Mouse (Mus musculus) kidney, adult 2 months (tissue): Measurements from ENCODE around the gene Pllp. TPM values are rescaled to one million over a fixed set of nuclear protein-coding genes. Genes with fewer than 3 reads are reported as not detected.

Source experiments
- DNase-seq: peaks from one replicate; pipeline ENCODE4 v3.0.0; 2021
- H3K27ac ChIP-seq: fragments of 200-500 bp; 2 replicates; pipeline ENCODE4 v1.5.1; 2012; ENCODE audit warnings: low read depth, low read length, control low read depth, inconsistent platforms; ENCODE audit not compliant: insufficient read depth
- H3K27me3 ChIP-seq: fragments of 200-500 bp; replicated peaks from 2 replicates; pipeline ENCODE4 v1.6.1; 2012; ENCODE audit warnings: mild to moderate bottlenecking, moderate library complexity, low read length, inconsistent platforms; ENCODE audit not compliant: control insufficient read depth, insufficient read depth
- H3K36me3 ChIP-seq: fragments of 200-500 bp; 2 replicates; pipeline ENCODE4 v1.6.1; 2012; ENCODE audit warnings: mild to moderate bottlenecking, moderate library complexity, low read length, inconsistent platforms; ENCODE audit not compliant: control insufficient read depth, insufficient read depth
- H3K4me1 ChIP-seq: fragments of 200-500 bp; 2 replicates; pipeline ENCODE4 v1.6.1; 2011; ENCODE audit warnings: low read length; ENCODE audit not compliant: control insufficient read depth, insufficient read depth
- H3K4me3 ChIP-seq: fragments of 200-500 bp; 2 replicates; pipeline ENCODE4 v1.5.1; 2011; ENCODE audit warnings: mild to moderate bottlenecking, low read depth, low read length, control low read depth; ENCODE audit not compliant: insufficient read depth
- CTCF ChIP-seq: fragments of 200-500 bp; conservative IDR thresholded peaks from 2 replicates; pipeline ENCODE4 v1.5.1; 2011; ENCODE audit warnings: low read depth, mild to moderate bottlenecking, control low read depth, low read length, moderate library complexity, mixed read lengths; ENCODE audit not compliant: insufficient read depth, insufficient read length
- POLR2A ChIP-seq: fragments of 200-500 bp; IDR thresholded peaks from one replicate; pipeline ENCODE4 v1.6.1; 2011; ENCODE audit warnings: low read depth, low read length, control low read depth
- WGBS: fragments of 180-500 bp; shearing (Covaris S2); methylation state at CpG from one replicate; pipeline ENCODE4 v1.1.7; 2018; 5-methylcytosine and 5-hydroxymethylcytosine counted together
- polyA plus RNA-seq: library from polyadenylated mRNA; depleted of rRNA; stranded (reverse); fragments of >200 nt; gene quantifications from 2 replicates; pipeline ENCODE4 v1.2.3, GENCODE M21; 2012; rRNA removed

Gene Pllp
- polyA plus RNA-seq, 1 experiment = 160 TPM

DNA sequence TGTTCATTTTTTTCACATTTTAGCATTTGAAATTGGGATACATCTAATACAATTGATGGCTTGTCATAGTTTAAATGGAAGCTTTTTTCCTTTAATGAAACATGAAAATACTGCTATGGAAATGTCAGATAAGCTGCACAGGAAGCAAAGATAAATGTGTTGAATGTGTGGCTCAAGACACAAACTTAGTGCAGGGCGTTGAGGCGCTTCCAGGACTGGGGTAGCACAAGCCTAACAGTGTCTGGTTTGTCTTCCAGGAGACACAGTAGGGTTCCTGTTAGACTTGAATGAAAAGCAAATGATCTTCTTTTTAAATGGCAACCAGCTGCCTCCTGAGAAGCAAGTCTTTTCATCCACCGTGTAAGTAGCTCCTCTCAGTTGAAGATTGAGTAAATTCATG is 46.6 kb downstream of the Pllp start:
- H3K4me3 ChIP-seq = no peak overlapping the region
- no peak for TF ChIP-seq CTCF
- no peak for TF ChIP-seq POLR2A
- H3K27me3 ChIP-seq = no peaks in the 10 kb centered on the region
- no peak overlapping the region for H3K27ac ChIP-seq
- DNase-seq = no peak
- WGBS = 87% methylated on average over 3 of the region's 3 CpGs
- H3K36me3 ChIP-seq = peaks cover 6% of the 10 kb centered on the region
- H3K4me1 ChIP-seq = no peaks in the 10 kb centered on the region

- TF ChIP-seq CTCF (no peak), POLR2A (no peak)
- Histone ChIP-seq H3K27ac (no peak overlapping the region), H3K27me3 (no peaks in the 10 kb centered on the region), H3K4me1 (no peaks in the 10 kb centered on the region), H3K36me3 (peaks cover 4% of the 10 kb centered on the region), H3K4me3 (no peak overlapping the region)
- DNase-seq = no peak
- WGBS = 92% methylated on average over 3 of the region's 3 CpGs
Measured at GRCm38 (mm10) chr8:94646165-94646564, 49.9 kb downstream of the Pllp start.

DNA sequence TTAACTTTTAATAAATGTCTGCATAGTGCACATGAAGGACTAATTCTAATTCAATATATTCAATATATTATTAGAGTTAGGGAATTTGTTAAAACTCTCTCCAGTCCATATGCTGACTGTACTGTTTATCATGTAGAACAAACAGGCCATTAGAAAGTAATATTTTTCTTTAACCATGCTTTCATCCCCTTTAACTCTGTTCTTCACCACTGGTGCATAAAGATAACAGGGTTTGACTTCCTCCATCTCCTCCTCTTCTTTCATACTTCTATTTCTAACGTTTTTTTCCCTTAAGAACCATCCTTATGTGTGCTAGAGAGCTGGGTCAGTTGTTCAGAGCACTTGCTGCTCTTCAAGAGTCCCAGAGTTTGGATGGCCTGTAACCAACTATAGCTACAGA is 50.9 kb downstream of the Pllp start:
- Histone ChIP-seq H3K36me3 (peaks cover 2% of the 10 kb centered on the region), H3K27ac (no peak overlapping the region), H3K4me1 (no peaks in the 10 kb centered on the region), H3K4me3 (no peak overlapping the region), H3K27me3 (no peaks in the 10 kb centered on the region)
- WGBS = 50% methylated on average over 1 of the region's 1 CpGs
- TF ChIP-seq POLR2A (no peak), CTCF (no peak)
- DNase-seq = no peak

GRCm38 (mm10) chr8:94641938-94642337 is 54.1 kb downstream of the Pllp start:
- Histone ChIP-seq H3K27me3 (no peaks in the 10 kb centered on the region), H3K4me3 (no peak overlapping the region), H3K27ac (no peak overlapping the region), H3K36me3 (peaks cover 11% of the 10 kb centered on the region), H3K4me1 (no peaks in the 10 kb centered on the region)
- DNase-seq = no peak
- 97% methylated on average over 3 of the region's 3 CpGs for WGBS
- TF ChIP-seq CTCF (no peak), POLR2A (no peak)

GRCm38 (mm10) chr8:94641183-94641582 is 54.9 kb downstream of the Pllp start:
- 87% methylated on average over 2 of the region's 2 CpGs for WGBS
- Histone ChIP-seq H3K4me3 (no peak overlapping the region), H3K27me3 (no peaks in the 10 kb centered on the region), H3K36me3 (peaks cover 14% of the 10 kb centered on the region), H3K4me1 (no peaks in the 10 kb centered on the region), H3K27ac (no peak overlapping the region)
- no peak for TF ChIP-seq CTCF
- TF ChIP-seq POLR2A = no peak
- DNase-seq = no peak

DNA sequence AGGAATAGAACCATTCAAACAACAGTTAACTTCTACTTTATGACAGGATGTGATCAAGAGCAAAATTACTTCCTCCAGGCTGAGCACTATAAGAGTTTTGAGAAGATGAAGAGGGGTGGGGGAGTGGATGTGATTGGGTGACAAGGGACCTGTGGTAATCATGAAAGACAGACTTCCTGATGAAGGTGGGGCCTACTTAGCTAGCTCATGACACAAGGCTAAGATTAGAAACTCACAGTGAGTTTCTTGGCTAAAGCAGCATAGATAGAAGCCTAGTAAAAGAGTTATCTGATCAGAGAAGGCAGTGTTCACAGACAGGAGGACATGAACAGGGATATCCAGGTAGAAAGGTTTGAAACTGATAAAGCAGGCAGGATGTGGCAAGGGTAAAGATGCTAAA is 61.9 kb downstream of the Pllp start:
- H3K4me3 ChIP-seq = no peak overlapping the region
- TF ChIP-seq POLR2A (no peak), CTCF (no peak)
- H3K27ac ChIP-seq = no peak overlapping the region
- H3K27me3 ChIP-seq = no peaks in the 10 kb centered on the region
- H3K4me1 ChIP-seq = no peaks in the 10 kb centered on the region
- DNase-seq = no peak
- peaks cover 13% of the 10 kb centered on the region for H3K36me3 ChIP-seq

DNA sequence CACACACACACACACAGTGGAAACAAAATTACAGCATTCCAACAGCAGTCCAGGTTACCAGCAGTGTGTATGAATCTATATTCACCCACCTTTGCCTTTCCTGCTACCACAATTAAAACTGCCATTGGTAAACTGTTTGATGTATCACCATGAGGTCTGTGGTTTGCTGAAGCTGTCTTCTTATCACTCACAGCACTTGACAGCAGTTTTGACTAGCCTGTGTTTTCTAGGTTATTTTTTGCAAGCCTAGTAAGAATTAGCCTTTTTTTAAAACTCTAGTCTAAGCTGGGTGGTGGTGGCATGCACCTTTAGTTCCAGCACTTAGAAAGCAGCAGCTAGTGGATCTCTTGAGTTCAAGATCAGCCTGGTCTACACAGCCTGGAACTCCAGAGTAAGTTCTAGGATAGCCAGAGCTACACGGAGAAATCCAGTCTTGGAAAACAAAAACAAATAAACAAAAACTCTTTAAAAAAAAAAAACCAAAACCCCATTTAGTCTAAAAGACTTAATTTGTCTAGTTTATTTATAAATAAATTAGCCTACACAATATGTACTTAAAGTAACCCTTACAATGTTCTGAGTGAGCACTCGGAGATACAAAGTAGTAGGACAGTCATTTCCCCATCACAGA is 62.4 kb downstream of the Pllp start:
- H3K36me3 ChIP-seq = peaks cover 13% of the 10 kb centered on the region
- H3K27ac ChIP-seq = no peak overlapping the region

More for the DNA sequence above, 62.4 kb downstream of the Pllp start:
- H3K27me3 ChIP-seq = no peaks in the 10 kb centered on the region
- TF ChIP-seq CTCF = no peak
- no peak for TF ChIP-seq POLR2A
- H3K4me1 ChIP-seq = no peaks in the 10 kb centered on the region
- WGBS = 75% methylated on average over 2 of the region's 2 CpGs
- H3K4me3 ChIP-seq = no peak overlapping the region
- DNase-seq = no peak

Other genes with a start within 250 kb of the Pllp start
- gene Cpne2, start 163.3 kb downstream of the Pllp start, polyA plus RNA-seq = 28.9 and 31.5 TPM in 2 replicates
- 11.5 TPM in 2 replicates for gene Rspry1, start 94.3 kb downstream of the Pllp start, polyA plus RNA-seq
- gene Fam192a, start 94.3 kb downstream of the Pllp start, polyA plus RNA-seq = 18.2 and 20.9 TPM in 2 replicates
- 76.2 and 77.2 TPM in 2 replicates for gene Arl2bp, start 29.7 kb downstream of the Pllp start, polyA plus RNA-seq
- 0.87 and 3.7 TPM in 2 replicates for gene Ccl22, start 49.3 kb upstream of the Pllp start, polyA plus RNA-seq
- gene Cx3cl1, start 75.7 kb upstream of the Pllp start, polyA plus RNA-seq = 148 and 169 TPM in 2 replicates
- 0.64 and 1.0 TPM in 2 replicates for gene Ccl17, start 114.2 kb upstream of the Pllp start, polyA plus RNA-seq
- gene Coq9, start 142.0 kb upstream of the Pllp start, polyA plus RNA-seq = 378 and 521 TPM in 2 replicates
- 55.8 and 71.2 TPM in 2 replicates for gene Ciapin1, start 142.1 kb upstream of the Pllp start, polyA plus RNA-seq
- gene Polr2c, start 161.2 kb upstream of the Pllp start, polyA plus RNA-seq = 107 and 112 TPM in 2 replicates
- gene Dok4, start 180.1 kb upstream of the Pllp start, polyA plus RNA-seq = 20.2 and 21.7 TPM in 2 replicates
- gene Ccdc102a, start 221.8 kb upstream of the Pllp start, polyA plus RNA-seq = 5.7 and 6.8 TPM in 2 replicates
- gene Adgrg5, start 227.4 kb upstream of the Pllp start, polyA plus RNA-seq = 0.56 and 2.6 TPM in 2 replicates